Mouse (Mus musculus): ENCODE measurements around the gene Hist3h2a. TPM values are rescaled to one million over a fixed set of nuclear protein-coding genes. Genes with fewer than 3 reads are reported as not detected.

Hist3h2a gene
- total RNA-seq, 1 experiment: 161 TPM

GRCm38 (mm10) chr11:58967346-58967745 is 12.9 kb downstream of the Hist3h2a start:
- no peaks in the 10 kb centered on the region for H3K9me3 ChIP-seq (ENCODE audit: control insufficient read depth, insufficient read depth, low read depth, low read length)
- no peak overlapping the region for H3K4me3 ChIP-seq (ENCODE audit: insufficient read depth in 1 of 2, low read depth in 1 of 2, low read length in 2 of 2, poor library complexity in 1 of 2, severe bottlenecking in 1 of 2)
- no peak overlapping the region for H3K27ac ChIP-seq (ENCODE audit: insufficient read depth, low read depth, low read length, poor library complexity, severe bottlenecking)
- no peaks in the 10 kb centered on the region for H3K36me3 ChIP-seq (ENCODE audit: control insufficient read depth, insufficient read depth, low read length, poor library complexity, severe bottlenecking)
- peaks cover 2 to 24% of the 10 kb centered on the region in 2 experiments; a peak in 2 of 4 replicates for H3K4me1 ChIP-seq (ENCODE audit: control insufficient read depth in 2 of 2, insufficient read depth in 2 of 2, low read length in 2 of 2, poor library complexity in 1 of 2)
- no peak overlapping the region for H3K9ac ChIP-seq (ENCODE audit: insufficient read depth, low read depth, low read length, poor library complexity, severe bottlenecking)
- TF ChIP-seq ZNF384 (IDR thresholded peaks at IDR 0.05; ENCODE audit: low read depth, low read length): no peak
- TF ChIP-seq HCFC1 (IDR thresholded peaks at IDR 0.05; ENCODE audit: borderline replicate concordance, insufficient read depth, low read length): no peak
- TF ChIP-seq ZC3H11A (IDR thresholded peaks at IDR 0.05; ENCODE audit: borderline replicate concordance, low read depth, low read length): no peak
- no peak for TF ChIP-seq MAFK (IDR thresholded peaks at IDR 0.05; ENCODE audit: insufficient read depth, low read depth, low read length)
- no peak for TF ChIP-seq CHD2 (IDR thresholded peaks at IDR 0.05; ENCODE audit: low read depth, low read length)
- no peak for DNase-seq (ENCODE audit: low read depth, low spot score)
- in situ Hi-C loops (cut with MboI; ENCODE audit: low sequenced_read_pairs in 2 of 2, unreplicated experiment in 2 of 2): no loop called here

- in situ Hi-C loops (cut with MboI; ENCODE audit: low sequenced_read_pairs in 2 of 2, unreplicated experiment in 2 of 2): no loop called here
- H3K9ac ChIP-seq (ENCODE audit: insufficient read depth, low read depth, low read length, poor library complexity, severe bottlenecking): no peak overlapping the region
- DNase-seq (ENCODE audit: low read depth, low spot score): no peak
- no peak overlapping the region for H3K4me3 ChIP-seq (ENCODE audit: insufficient read depth in 1 of 2, low read depth in 1 of 2, low read length in 2 of 2, poor library complexity in 1 of 2, severe bottlenecking in 1 of 2)
- H3K27ac ChIP-seq (ENCODE audit: insufficient read depth, low read depth, low read length, poor library complexity, severe bottlenecking): no peak overlapping the region
- no peaks in the 10 kb centered on the region for H3K9me3 ChIP-seq (ENCODE audit: control insufficient read depth, insufficient read depth, low read depth, low read length)
- H3K36me3 ChIP-seq (ENCODE audit: control insufficient read depth, insufficient read depth, low read length, poor library complexity, severe bottlenecking): no peaks in the 10 kb centered on the region
- peaks cover 2 to 24% of the 10 kb centered on the region in 2 experiments; a peak in 2 of 4 replicates for H3K4me1 ChIP-seq (ENCODE audit: control insufficient read depth in 2 of 2, insufficient read depth in 2 of 2, low read length in 2 of 2, poor library complexity in 1 of 2)
- TF ChIP-seq ZC3H11A (IDR thresholded peaks at IDR 0.05; ENCODE audit: borderline replicate concordance, low read depth, low read length): no peak
- no peak for TF ChIP-seq HCFC1 (IDR thresholded peaks at IDR 0.05; ENCODE audit: borderline replicate concordance, insufficient read depth, low read length)
- TF ChIP-seq MAFK (IDR thresholded peaks at IDR 0.05; ENCODE audit: insufficient read depth, low read depth, low read length): no peak
Measured at GRCm38 (mm10) chr11:58968551-58968950, 14.1 kb downstream of the Hist3h2a start.

GRCm38 (mm10) chr11:58969027-58969426 is 14.5 kb downstream of the Hist3h2a start:
- in situ Hi-C loops (cut with MboI; ENCODE audit: low sequenced_read_pairs in 2 of 2, unreplicated experiment in 2 of 2): no loop called here
- TF ChIP-seq ZC3H11A (IDR thresholded peaks at IDR 0.05; ENCODE audit: borderline replicate concordance, low read depth, low read length): no peak
- no peak for TF ChIP-seq ZNF384 (IDR thresholded peaks at IDR 0.05; ENCODE audit: low read depth, low read length)
- TF ChIP-seq HCFC1 (IDR thresholded peaks at IDR 0.05; ENCODE audit: borderline replicate concordance, insufficient read depth, low read length): no peak
- no peak for TF ChIP-seq CHD2 (IDR thresholded peaks at IDR 0.05; ENCODE audit: low read depth, low read length)
- no peak for TF ChIP-seq MAFK (IDR thresholded peaks at IDR 0.05; ENCODE audit: insufficient read depth, low read depth, low read length)
- no peak overlapping the region for H3K27ac ChIP-seq (ENCODE audit: insufficient read depth, low read depth, low read length, poor library complexity, severe bottlenecking)
- no peak overlapping the region for H3K9ac ChIP-seq (ENCODE audit: insufficient read depth, low read depth, low read length, poor library complexity, severe bottlenecking)
- H3K36me3 ChIP-seq (ENCODE audit: control insufficient read depth, insufficient read depth, low read length, poor library complexity, severe bottlenecking): no peaks in the 10 kb centered on the region
- no peaks in the 10 kb centered on the region for H3K9me3 ChIP-seq (ENCODE audit: control insufficient read depth, insufficient read depth, low read depth, low read length)
- no peak for DNase-seq (ENCODE audit: low read depth, low spot score)
- H3K4me3 ChIP-seq (ENCODE audit: insufficient read depth in 1 of 2, low read depth in 1 of 2, low read length in 2 of 2, poor library complexity in 1 of 2, severe bottlenecking in 1 of 2): no peak overlapping the region
- H3K4me1 ChIP-seq (ENCODE audit: control insufficient read depth in 2 of 2, insufficient read depth in 2 of 2, low read length in 2 of 2, poor library complexity in 1 of 2): peaks cover 2 to 24% of the 10 kb centered on the region in 2 experiments; a peak in 2 of 4 replicates

- no peak for DNase-seq (ENCODE audit: low read depth, low spot score)
- H3K27ac ChIP-seq (ENCODE audit: insufficient read depth, low read depth, low read length, poor library complexity, severe bottlenecking): no peak overlapping the region
- no peaks in the 10 kb centered on the region for H3K9me3 ChIP-seq (ENCODE audit: control insufficient read depth, insufficient read depth, low read depth, low read length)
- H3K9ac ChIP-seq (ENCODE audit: insufficient read depth, low read depth, low read length, poor library complexity, severe bottlenecking): no peak overlapping the region
- no peaks in the 10 kb centered on the region for H3K36me3 ChIP-seq (ENCODE audit: control insufficient read depth, insufficient read depth, low read length, poor library complexity, severe bottlenecking)
- TF ChIP-seq ZNF384 (IDR thresholded peaks at IDR 0.05; ENCODE audit: low read depth, low read length) (no peak), ZC3H11A (IDR thresholded peaks at IDR 0.05; ENCODE audit: borderline replicate concordance, low read depth, low read length) (no peak), CHD2 (IDR thresholded peaks at IDR 0.05; ENCODE audit: low read depth, low read length) (no peak), HCFC1 (IDR thresholded peaks at IDR 0.05; ENCODE audit: borderline replicate concordance, insufficient read depth, low read length) (no peak), MAFK (IDR thresholded peaks at IDR 0.05; ENCODE audit: insufficient read depth, low read depth, low read length) (no peak)
- no peak overlapping the region for H3K4me3 ChIP-seq (ENCODE audit: insufficient read depth in 1 of 2, low read depth in 1 of 2, low read length in 2 of 2, poor library complexity in 1 of 2, severe bottlenecking in 1 of 2)
- H3K4me1 ChIP-seq (ENCODE audit: control insufficient read depth in 2 of 2, insufficient read depth in 2 of 2, low read length in 2 of 2, poor library complexity in 1 of 2): peaks cover 2 to 24% of the 10 kb centered on the region in 2 experiments; a peak in 2 of 4 replicates
- in situ Hi-C loops (cut with MboI; ENCODE audit: low sequenced_read_pairs in 2 of 2, unreplicated experiment in 2 of 2): no loop called here
Measured at GRCm38 (mm10) chr11:58969659-58970058, 15.2 kb downstream of the Hist3h2a start.

Data from ES-E14 (cell line).